Mouse (Mus musculus): ENCODE data around the gene Slc7a11. TPM values are rescaled to one million over a fixed set of nuclear protein-coding genes. Genes with fewer than 3 reads are reported as not detected.

Slc7a11 gene
- polyA plus RNA-seq, 1 experiment from 2014 or later, result 0.25 TPM

GRCm38 (mm10) chr3:50262066-50262465 lies 181.3 kb downstream of the Slc7a11 start:
- H3K27ac ChIP-seq (ENCODE audit: low read length), result no peak overlapping the region
- H3K4me1 ChIP-seq (ENCODE audit: control insufficient read depth, insufficient read depth, low read length), result no peaks in the 10 kb centered on the region
- no peak overlapping the region for H3K4me2 ChIP-seq (ENCODE audit: low read depth, low read length)
- H3K9me3 ChIP-seq (replicated peaks; ENCODE audit: control insufficient read depth, low read length), result no peaks in the 10 kb centered on the region
- WGBS, result 70% methylated on average over 2 of the region's 2 CpGs
- no peak overlapping the region for H3K4me3 ChIP-seq (ENCODE audit: low read length)
- H3K36me3 ChIP-seq (ENCODE audit: control insufficient read depth, insufficient read depth), result no peaks in the 10 kb centered on the region
- no peaks in the 10 kb centered on the region for H3K27me3 ChIP-seq (ENCODE audit: control insufficient read depth, insufficient read depth, low read length)
- H3K9ac ChIP-seq (ENCODE audit: low read length), result no peak overlapping the region
- no peak for ATAC-seq (replicated peaks; ENCODE audit: extremely low read depth, insufficient read depth, low FRiP score)

GRCm38 (mm10) chr3:50260667-50261066 lies 182.7 kb downstream of the Slc7a11 start:
- H3K27ac ChIP-seq (ENCODE audit: low read length), result no peak overlapping the region
- H3K4me2 ChIP-seq (ENCODE audit: low read depth, low read length), result no peak overlapping the region
- H3K4me3 ChIP-seq (ENCODE audit: low read length), result no peak overlapping the region
- whole genome bisulfite sequencing, result 76% methylated on average over 1 of the region's 1 CpGs
- H3K9me3 ChIP-seq (replicated peaks; ENCODE audit: control insufficient read depth, low read length), result no peaks in the 10 kb centered on the region
- no peaks in the 10 kb centered on the region for H3K4me1 ChIP-seq (ENCODE audit: control insufficient read depth, insufficient read depth, low read length)
- no peak for ATAC-seq (replicated peaks; ENCODE audit: extremely low read depth, insufficient read depth, low FRiP score)
- H3K27me3 ChIP-seq (ENCODE audit: control insufficient read depth, insufficient read depth, low read length), result no peaks in the 10 kb centered on the region
- no peaks in the 10 kb centered on the region for H3K36me3 ChIP-seq (ENCODE audit: control insufficient read depth, insufficient read depth)
- H3K9ac ChIP-seq (ENCODE audit: low read length), result no peak overlapping the region

DNA sequence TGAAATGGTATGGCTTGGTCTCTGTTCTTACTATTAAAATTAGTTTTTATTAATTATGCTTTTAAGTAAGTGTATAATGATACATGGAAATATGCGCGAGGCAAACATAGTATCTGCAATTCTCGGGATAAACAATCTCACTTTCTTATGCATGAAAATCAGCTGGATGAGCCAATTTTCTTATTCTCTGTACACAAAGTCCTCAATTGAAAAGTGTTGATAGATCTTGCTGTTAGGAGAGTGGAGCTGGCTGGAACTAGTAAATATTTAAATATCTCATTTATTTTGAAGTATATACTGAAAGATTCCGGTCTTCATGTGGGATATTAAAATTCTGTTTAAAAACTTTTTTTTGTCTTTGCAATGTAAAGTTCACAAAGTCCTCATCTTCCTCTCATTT lies 184.6 kb downstream of the Slc7a11 start:
- H3K4me2 ChIP-seq (ENCODE audit: low read depth, low read length), result no peak overlapping the region
- H3K27me3 ChIP-seq (ENCODE audit: control insufficient read depth, insufficient read depth, low read length), result no peaks in the 10 kb centered on the region
- no peaks in the 10 kb centered on the region for H3K36me3 ChIP-seq (ENCODE audit: control insufficient read depth, insufficient read depth)
- no peaks in the 10 kb centered on the region for H3K4me1 ChIP-seq (ENCODE audit: control insufficient read depth, insufficient read depth, low read length)
- no peak overlapping the region for H3K4me3 ChIP-seq (ENCODE audit: low read length)
- no peak overlapping the region for H3K9ac ChIP-seq (ENCODE audit: low read length)
- H3K27ac ChIP-seq (ENCODE audit: low read length), result no peak overlapping the region
- H3K9me3 ChIP-seq (replicated peaks; ENCODE audit: control insufficient read depth, low read length), result no peaks in the 10 kb centered on the region
- ATAC-seq (replicated peaks; ENCODE audit: extremely low read depth, insufficient read depth, low FRiP score), result no peak
- WGBS, result 80% methylated on average over 4 of the region's 4 CpGs

DNA sequence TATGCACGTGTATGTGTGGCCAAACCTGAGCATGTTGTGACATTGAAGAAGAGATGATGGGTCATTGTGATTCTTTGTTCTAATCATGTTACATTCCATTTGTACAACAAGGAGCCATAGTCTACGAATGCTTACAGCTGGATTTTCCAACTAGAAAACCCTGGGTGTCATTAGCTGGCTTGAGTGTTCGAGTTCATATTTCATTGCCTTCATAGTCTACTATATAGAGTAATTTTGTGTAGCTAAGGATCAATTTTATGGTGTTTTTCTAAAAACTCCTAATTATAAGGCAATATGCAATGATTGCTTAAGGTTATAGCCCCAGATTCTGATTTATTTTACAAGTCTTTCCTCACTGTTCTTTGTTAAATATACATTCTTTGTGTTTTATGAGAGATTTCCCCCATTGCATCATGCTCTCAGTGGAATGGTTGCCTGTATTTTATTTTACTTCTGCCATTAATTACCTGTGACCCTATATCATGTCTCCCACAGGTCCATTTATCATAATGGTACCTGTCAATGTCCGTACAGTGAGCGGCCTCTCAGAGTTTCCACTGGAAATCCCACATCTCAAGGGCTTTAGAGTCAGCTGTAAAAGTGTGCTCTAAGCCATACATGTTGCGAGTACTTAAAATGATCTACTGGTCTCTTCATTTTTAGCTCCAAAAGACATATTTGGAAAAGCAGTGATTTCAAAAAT lies 193.7 kb downstream of the Slc7a11 start:
- Histone ChIP-seq H3K9me3 (replicated peaks; ENCODE audit: control insufficient read depth, low read length) (no peaks in the 10 kb centered on the region), H3K36me3 (ENCODE audit: control insufficient read depth, insufficient read depth) (no peaks in the 10 kb centered on the region), H3K9ac (ENCODE audit: low read length) (no peak overlapping the region), H3K27ac (ENCODE audit: low read length) (no peak overlapping the region), H3K4me2 (ENCODE audit: low read depth, low read length) (no peak overlapping the region), H3K4me1 (ENCODE audit: control insufficient read depth, insufficient read depth, low read length) (no peaks in the 10 kb centered on the region), H3K27me3 (ENCODE audit: control insufficient read depth, insufficient read depth, low read length) (no peaks in the 10 kb centered on the region), H3K4me3 (ENCODE audit: low read length) (no peak overlapping the region)
- 80% methylated on average over 6 of the region's 6 CpGs for WGBS
- ATAC-seq (replicated peaks; ENCODE audit: extremely low read depth, insufficient read depth, low FRiP score), result no peak

GRCm38 (mm10) chr3:50235990-50236389 lies 207.4 kb downstream of the Slc7a11 start:
- no peaks in the 10 kb centered on the region for H3K4me1 ChIP-seq (ENCODE audit: control insufficient read depth, insufficient read depth, low read length)
- H3K27me3 ChIP-seq (ENCODE audit: control insufficient read depth, insufficient read depth, low read length), result no peaks in the 10 kb centered on the region
- H3K4me2 ChIP-seq (ENCODE audit: low read depth, low read length), result no peak overlapping the region
- H3K9ac ChIP-seq (ENCODE audit: low read length), result no peak overlapping the region
- no peak for ATAC-seq (replicated peaks; ENCODE audit: extremely low read depth, insufficient read depth, low FRiP score)
- no peak overlapping the region for H3K27ac ChIP-seq (ENCODE audit: low read length)
- H3K9me3 ChIP-seq (replicated peaks; ENCODE audit: control insufficient read depth, low read length), result no peaks in the 10 kb centered on the region
- H3K36me3 ChIP-seq (ENCODE audit: control insufficient read depth, insufficient read depth), result no peaks in the 10 kb centered on the region
- H3K4me3 ChIP-seq (ENCODE audit: low read length), result no peak overlapping the region
- 78% methylated on average over 3 of the region's 3 CpGs for WGBS

GRCm38 (mm10) chr3:50233144-50233543 lies 210.3 kb downstream of the Slc7a11 start:
- 49% methylated on average over 5 of the region's 5 CpGs for WGBS
- no peaks in the 10 kb centered on the region for H3K9me3 ChIP-seq (replicated peaks; ENCODE audit: control insufficient read depth, low read length)
- ATAC-seq (replicated peaks; ENCODE audit: extremely low read depth, insufficient read depth, low FRiP score), result no peak
- no peak overlapping the region for H3K27ac ChIP-seq (ENCODE audit: low read length)
- H3K4me3 ChIP-seq (ENCODE audit: low read length), result no peak overlapping the region
- no peaks in the 10 kb centered on the region for H3K27me3 ChIP-seq (ENCODE audit: control insufficient read depth, insufficient read depth, low read length)
- H3K9ac ChIP-seq (ENCODE audit: low read length), result no peak overlapping the region
- H3K4me2 ChIP-seq (ENCODE audit: low read depth, low read length), result no peak overlapping the region
- no peaks in the 10 kb centered on the region for H3K4me1 ChIP-seq (ENCODE audit: control insufficient read depth, insufficient read depth, low read length)
- no peaks in the 10 kb centered on the region for H3K36me3 ChIP-seq (ENCODE audit: control insufficient read depth, insufficient read depth)

GRCm38 (mm10) chr3:50224390-50225114 lies 218.9 kb downstream of the Slc7a11 start:
- Histone ChIP-seq H3K4me2 (ENCODE audit: low read depth, low read length) (no peak overlapping the region), H3K36me3 (ENCODE audit: control insufficient read depth, insufficient read depth) (no peaks in the 10 kb centered on the region), H3K27me3 (ENCODE audit: control insufficient read depth, insufficient read depth, low read length) (no peaks in the 10 kb centered on the region), H3K4me1 (ENCODE audit: control insufficient read depth, insufficient read depth, low read length) (no peaks in the 10 kb centered on the region), H3K27ac (ENCODE audit: low read length) (no peak overlapping the region), H3K9ac (ENCODE audit: low read length) (no peak overlapping the region), H3K9me3 (replicated peaks; ENCODE audit: control insufficient read depth, low read length) (no peaks in the 10 kb centered on the region), H3K4me3 (ENCODE audit: low read length) (no peak overlapping the region)
- no peak for ATAC-seq (replicated peaks; ENCODE audit: extremely low read depth, insufficient read depth, low FRiP score)
- WGBS, result 66% methylated on average over 2 of the region's 2 CpGs

- Histone ChIP-seq H3K27ac (ENCODE audit: low read length) (no peak overlapping the region), H3K4me1 (ENCODE audit: control insufficient read depth, insufficient read depth, low read length) (no peaks in the 10 kb centered on the region), H3K27me3 (ENCODE audit: control insufficient read depth, insufficient read depth, low read length) (no peaks in the 10 kb centered on the region), H3K9ac (ENCODE audit: low read length) (no peak overlapping the region), H3K36me3 (ENCODE audit: control insufficient read depth, insufficient read depth) (no peaks in the 10 kb centered on the region), H3K4me3 (ENCODE audit: low read length) (no peak overlapping the region), H3K4me2 (ENCODE audit: low read depth, low read length) (no peak overlapping the region), H3K9me3 (replicated peaks; ENCODE audit: control insufficient read depth, low read length) (no peaks in the 10 kb centered on the region)
- ATAC-seq (replicated peaks; ENCODE audit: extremely low read depth, insufficient read depth, low FRiP score), result no peak
- WGBS, result 55% methylated on average over 2 of the region's 2 CpGs
These were observed 223.0 kb downstream of the Slc7a11 start for GRCm38 (mm10) chr3:50220454-50220853.

DNA sequence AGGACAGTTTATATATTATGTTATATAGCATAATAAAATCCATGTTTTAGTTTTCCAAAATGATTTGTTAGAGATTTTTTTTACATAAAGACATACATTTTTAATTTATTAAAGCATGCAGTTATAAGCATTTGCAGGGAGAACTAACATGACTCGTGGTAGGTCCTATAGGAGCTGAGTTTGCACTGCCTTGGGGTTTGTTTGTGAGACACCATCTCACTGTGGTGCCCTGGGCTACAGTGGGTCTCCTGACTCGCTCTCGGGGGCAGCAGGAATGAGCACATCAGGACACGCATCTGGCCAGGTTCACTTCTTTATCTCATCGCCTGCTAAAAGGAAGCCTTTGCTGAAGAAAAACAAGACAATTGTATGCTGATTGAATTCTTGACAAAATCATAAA lies 257.0 kb downstream of the Slc7a11 start:
- no peaks in the 10 kb centered on the region for H3K9me3 ChIP-seq (replicated peaks; ENCODE audit: control insufficient read depth, low read length)
- H3K4me3 ChIP-seq (ENCODE audit: low read length), result no peak overlapping the region
- H3K27ac ChIP-seq (ENCODE audit: low read length), result no peak overlapping the region
- H3K27me3 ChIP-seq (ENCODE audit: control insufficient read depth, insufficient read depth, low read length), result no peaks in the 10 kb centered on the region
- ATAC-seq (replicated peaks; ENCODE audit: extremely low read depth, insufficient read depth, low FRiP score), result no peak
- WGBS, result 80% methylated on average over 5 of the region's 5 CpGs
- no peak overlapping the region for H3K4me2 ChIP-seq (ENCODE audit: low read depth, low read length)
- no peaks in the 10 kb centered on the region for H3K4me1 ChIP-seq (ENCODE audit: control insufficient read depth, insufficient read depth, low read length)
- no peak overlapping the region for H3K9ac ChIP-seq (ENCODE audit: low read length)
- no peaks in the 10 kb centered on the region for H3K36me3 ChIP-seq (ENCODE audit: control insufficient read depth, insufficient read depth)
